Mouse (Mus musculus) myocyte (in vitro differentiated cells): ENCODE results near the gene 1700066M21Rik. TPM values are rescaled to one million over a fixed set of nuclear protein-coding genes. Genes with fewer than 3 reads are reported as not detected.

Experiments
- H3K27me3 ChIP-seq: one replicate; pipeline ENCODE4 v1.6.1; 2011; ENCODE audit not compliant: control insufficient read depth, insufficient read depth, insufficient read length
- H3K36me3 ChIP-seq: one replicate; pipeline ENCODE4 v1.6.1; 2011; ENCODE audit not compliant: control insufficient read depth, insufficient read depth
- H3K4me2 ChIP-seq: one replicate; pipeline ENCODE4 v1.6.1; 2011; ENCODE audit warnings: low read depth, control low read depth
- H3K4me3 ChIP-seq: one replicate; pipeline ENCODE4 v1.5.1; 2011; ENCODE audit warnings: mild to moderate bottlenecking, control low read depth, moderate library complexity
- H3K79me2 ChIP-seq: one replicate; pipeline ENCODE4 v1.6.1; 2011; ENCODE audit not compliant: control insufficient read depth, insufficient read depth
- H3ac ChIP-seq: one replicate; pipeline ENCODE4 v1.6.1; 2011; ENCODE audit not compliant: control insufficient read depth, insufficient read length
- CEBPB ChIP-seq: IDR thresholded peaks from 2 replicates; pipeline ENCODE4 v1.6.1; 2011; ENCODE audit warnings: mild to moderate bottlenecking, moderate library complexity; ENCODE audit not compliant: poor library complexity, insufficient read depth, severe bottlenecking
- E2F4 ChIP-seq: IDR thresholded peaks from one replicate; pipeline ENCODE4 v1.6.1; 2011; ENCODE audit warnings: mild to moderate bottlenecking, control low read depth, moderate library complexity; ENCODE audit not compliant: insufficient read depth
- MAX ChIP-seq: IDR thresholded peaks from one replicate; pipeline ENCODE4 v1.6.1; 2011; ENCODE audit warnings: low read depth, mild to moderate bottlenecking, control low read depth
- MYOD1 ChIP-seq, 3 experiments: IDR thresholded peaks; one replicate each; pipeline ENCODE4 v1.6.1; 2011; ENCODE audit warnings: control low read depth in 2 of 3, low read depth in 2 of 3, mild to moderate bottlenecking in 2 of 3, moderate library complexity in 1 of 3; ENCODE audit not compliant: insufficient read length in 2 of 3, control insufficient read depth in 1 of 3
- MYOG ChIP-seq, 3 experiments: IDR thresholded peaks; one replicate each; pipeline ENCODE4 v1.6.1; 2011; ENCODE audit warnings: control low read depth in 2 of 3, low read depth in 2 of 3, mild to moderate bottlenecking in 2 of 3; ENCODE audit not compliant: insufficient read length in 2 of 3, control insufficient read depth in 1 of 3, insufficient read depth in 1 of 3
- POLR2A ChIP-seq: IDR thresholded peaks from one replicate; pipeline ENCODE4 v1.6.1; 2011; ENCODE audit warnings: low read depth, mild to moderate bottlenecking, control low read depth, moderate library complexity; ENCODE audit not compliant: insufficient read length
- POLR2AphosphoS2 ChIP-seq: IDR thresholded peaks from one replicate; pipeline ENCODE4 v1.6.1; 2011; ENCODE audit warnings: low read depth, control low read depth; ENCODE audit not compliant: insufficient read length
- REST ChIP-seq: IDR thresholded peaks from one replicate; pipeline ENCODE4 v1.6.1; 2011; ENCODE audit warnings: mild to moderate bottlenecking, control low read depth, moderate library complexity; ENCODE audit not compliant: insufficient read depth, insufficient read length
- SRF ChIP-seq: IDR thresholded peaks from one replicate; pipeline ENCODE4 v1.6.1; 2011; ENCODE audit warnings: low read depth; ENCODE audit not compliant: control insufficient read depth, insufficient read length
- TCF12 ChIP-seq: IDR thresholded peaks from one replicate; pipeline ENCODE4 v1.6.1; 2011; ENCODE audit warnings: mild to moderate bottlenecking, control low read depth; ENCODE audit not compliant: poor library complexity, insufficient read depth, severe bottlenecking
- TCF3 ChIP-seq: IDR thresholded peaks from one replicate; pipeline ENCODE4 v1.6.1; 2011; ENCODE audit warnings: low read depth, control low read depth; ENCODE audit not compliant: insufficient read length
- USF1 ChIP-seq: IDR thresholded peaks from one replicate; pipeline ENCODE4 v1.6.1; 2011; ENCODE audit warnings: low read depth, mild to moderate bottlenecking, control low read depth, moderate library complexity
- polyA plus RNA-seq: library from polyadenylated mRNA; unstranded; fragments of >200 nt; fragmentation: generic; extraction: Trizol; gene quantifications from one replicate; pipeline ENCODE4 v1.2.1, GENCODE M21; 2012; ENCODE audit warnings: missing spikeins

1700066M21Rik gene
- polyA plus RNA-seq, 1 experiment = 5.9 TPM

GRCm38 (mm10) chr1:57423696-57424095 lies 46.3 kb downstream of the 1700066M21Rik start:
- Histone ChIP-seq H3K4me2 (no peak overlapping the region), H3K79me2 (no peaks in the 10 kb centered on the region), H3K36me3 (no peaks in the 10 kb centered on the region), H3K4me3 (no peak overlapping the region), H3K27me3 (no peaks in the 10 kb centered on the region), H3ac (no peak overlapping the region)
- TF ChIP-seq E2F4 = no peak
- no peak for TF ChIP-seq USF1
- TF ChIP-seq REST = no peak
- no peak for TF ChIP-seq TCF12
- TF ChIP-seq POLR2AphosphoS2 = no peak
- TF ChIP-seq CEBPB = no peak
- no peak for TF ChIP-seq SRF
- TF ChIP-seq POLR2A = no peak
- no peak for TF ChIP-seq MYOG (IDR thresholded peaks at IDR 0.05; ENCODE audit: control insufficient read depth in 1 of 3, insufficient read depth in 1 of 3, insufficient read length in 2 of 3, low read depth in 2 of 3)
- no peak for TF ChIP-seq MAX
- TF ChIP-seq TCF3 = no peak

DNA sequence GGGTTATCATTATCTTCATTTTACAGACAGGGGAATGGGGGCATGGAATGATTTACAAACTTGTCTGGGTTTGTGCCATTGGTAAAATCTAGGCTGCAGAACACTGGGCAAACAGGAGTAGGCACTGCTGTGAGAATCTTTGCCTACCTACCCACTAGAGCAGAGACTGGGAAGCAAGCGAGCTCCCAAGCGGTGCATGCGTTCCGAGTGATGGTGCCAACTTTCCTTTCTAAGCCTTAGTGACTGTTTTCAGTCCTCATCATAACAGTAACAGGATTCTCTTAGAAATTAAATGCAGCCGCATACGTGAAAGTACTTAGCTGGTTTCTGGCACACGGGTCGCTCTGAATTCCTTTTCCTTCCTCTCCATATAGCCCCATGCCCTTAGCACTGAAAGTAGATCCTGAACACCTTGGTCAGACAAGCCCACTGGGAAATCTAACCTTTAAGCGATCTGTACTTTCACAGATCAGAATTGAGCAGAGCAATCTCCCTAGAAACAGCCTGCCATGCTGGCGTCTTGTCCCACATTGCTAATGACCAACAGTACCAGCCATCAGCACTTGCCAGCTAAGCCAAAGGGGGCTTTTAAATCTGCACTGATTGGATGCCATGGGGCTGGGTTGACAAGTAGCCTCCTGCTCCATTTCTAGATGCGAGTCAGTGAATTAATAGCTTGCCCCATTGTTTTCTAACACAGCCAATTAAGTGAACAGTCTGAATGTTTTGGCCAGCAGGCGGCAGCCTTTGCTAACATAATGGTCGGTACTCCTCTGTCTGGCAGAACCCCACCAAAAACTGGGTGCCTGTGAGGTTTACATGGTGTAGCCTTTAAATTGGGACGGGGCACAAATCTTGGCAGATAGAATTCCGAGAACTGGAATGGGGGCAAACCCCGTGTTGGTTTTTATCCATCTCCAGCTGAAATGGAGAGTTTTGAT lies 51.2 kb downstream of the 1700066M21Rik start:
- Histone ChIP-seq H3K4me2 (peak overlapping the region; percentile 80), H3K79me2 (no peaks in the 10 kb centered on the region), H3K36me3 (no peaks in the 10 kb centered on the region), H3K27me3 (no peaks in the 10 kb centered on the region), H3ac (no peak overlapping the region), H3K4me3 (no peak overlapping the region)
- no peak for TF ChIP-seq MYOD1 (IDR thresholded peaks at IDR 0.05; ENCODE audit: control insufficient read depth in 1 of 3, insufficient read length in 2 of 3, low read depth in 2 of 3)
- no peak for TF ChIP-seq MAX
- no peak for TF ChIP-seq SRF
- no peak for TF ChIP-seq MYOG (IDR thresholded peaks at IDR 0.05; ENCODE audit: control insufficient read depth in 1 of 3, insufficient read depth in 1 of 3, insufficient read length in 2 of 3, low read depth in 2 of 3)
- no peak for TF ChIP-seq REST
- TF ChIP-seq POLR2A = no peak
- no peak for TF ChIP-seq TCF3
- TF ChIP-seq CEBPB = no peak
- TF ChIP-seq POLR2AphosphoS2 = no peak
- TF ChIP-seq E2F4 = no peak
- no peak for TF ChIP-seq USF1
- no peak for TF ChIP-seq TCF12

DNA sequence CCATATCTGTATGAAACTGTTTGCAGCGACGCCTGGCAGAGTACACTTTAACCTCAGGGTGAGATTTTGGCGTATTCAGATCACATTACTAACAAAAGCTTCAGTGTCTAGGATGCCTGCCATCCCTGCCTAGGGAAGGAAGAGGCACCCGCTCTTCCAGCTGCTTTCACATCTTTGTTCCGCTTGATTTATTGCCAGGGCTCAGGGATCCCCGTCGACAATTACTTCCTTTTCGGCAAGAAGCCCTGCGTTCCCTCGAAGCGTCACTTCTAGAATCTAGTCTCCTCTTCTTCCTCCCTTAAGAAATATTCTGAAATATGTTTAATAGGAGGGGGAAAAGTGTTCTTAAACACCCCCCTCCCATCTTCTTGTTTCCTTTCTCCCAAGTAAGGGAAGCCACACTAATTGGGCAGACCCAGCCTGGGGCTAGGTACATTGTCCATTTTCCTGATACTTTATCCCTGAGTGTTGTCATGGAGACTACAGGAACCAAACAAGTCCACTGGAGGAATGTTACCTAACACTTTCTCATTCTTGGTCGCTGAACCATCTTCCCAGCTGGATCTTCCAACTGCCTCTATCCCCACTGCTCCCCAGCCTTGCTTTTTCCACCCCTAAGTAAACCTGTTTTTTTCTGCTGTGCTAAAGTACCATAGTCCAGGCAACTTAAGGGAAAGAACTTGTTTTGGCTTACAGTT lies 52.5 kb downstream of the 1700066M21Rik start:
- TF ChIP-seq E2F4 (no peak), MYOD1 (IDR thresholded peaks at IDR 0.05; ENCODE audit: control insufficient read depth in 1 of 3, insufficient read length in 2 of 3, low read depth in 2 of 3) (peak in 2 of 3 experiments; percentile 6 to 53)
- peak overlapping the region; percentile 80 for H3K4me2 ChIP-seq
- no peaks in the 10 kb centered on the region for H3K79me2 ChIP-seq
- no peaks in the 10 kb centered on the region for H3K36me3 ChIP-seq
- H3K27me3 ChIP-seq = no peaks in the 10 kb centered on the region
- H3ac ChIP-seq = no peak overlapping the region
- no peak overlapping the region for H3K4me3 ChIP-seq

DNA sequence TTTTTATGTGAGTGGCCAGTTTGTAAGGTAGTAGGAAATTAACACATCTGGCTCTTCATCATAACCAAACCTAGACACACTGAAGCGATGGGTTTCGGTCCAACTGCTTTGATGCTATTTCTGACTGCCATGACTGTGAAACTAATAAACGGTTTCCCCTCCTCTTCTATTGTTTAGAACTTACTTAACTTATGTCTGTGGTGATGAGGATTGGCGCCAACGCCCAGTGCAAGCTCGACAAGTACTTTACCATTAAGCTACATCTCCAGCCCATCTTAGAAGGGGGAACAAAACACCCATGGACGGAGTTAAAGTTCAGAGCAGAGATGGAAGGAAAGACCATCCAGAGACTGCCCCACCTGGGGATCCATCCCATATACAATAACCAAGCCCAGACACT lies 55.7 kb downstream of the 1700066M21Rik start:
- no peaks in the 10 kb centered on the region for H3K36me3 ChIP-seq
- H3K79me2 ChIP-seq = no peaks in the 10 kb centered on the region
- no peak overlapping the region for H3K4me2 ChIP-seq
- no peak overlapping the region for H3K4me3 ChIP-seq
- TF ChIP-seq POLR2A (no peak), MAX (no peak), POLR2AphosphoS2 (no peak), REST (no peak), CEBPB (no peak), TCF3 (no peak), SRF (no peak), MYOD1 (IDR thresholded peaks at IDR 0.05; ENCODE audit: control insufficient read depth in 1 of 3, insufficient read length in 2 of 3, low read depth in 2 of 3) (no peak), MYOG (IDR thresholded peaks at IDR 0.05; ENCODE audit: control insufficient read depth in 1 of 3, insufficient read depth in 1 of 3, insufficient read length in 2 of 3, low read depth in 2 of 3) (no peak), TCF12 (no peak), E2F4 (no peak), USF1 (no peak)
- no peak overlapping the region for H3ac ChIP-seq
- H3K27me3 ChIP-seq = no peaks in the 10 kb centered on the region

Other genes with a start within 250 kb of the 1700066M21Rik start
- 6.9 TPM for gene Maip1, start 28.7 kb downstream of the 1700066M21Rik start, polyA plus RNA-seq
- 6.4 TPM for gene Tyw5, start 29.5 kb downstream of the 1700066M21Rik start, polyA plus RNA-seq